Mouse (Mus musculus): ENCODE data around the gene Lrba.
A peak's percentile ranks its signal among the peaks of the same experiment; 100 is the strongest.

Lrba gene

GRCm38 (mm10) chr3:86796716-86797115, 572.2 kb downstream of the Lrba start:
- peak; percentile 46 for DNase-seq (ENCODE audit: low read depth, low spot score)

GRCm38 (mm10) chr3:86797871-86798460, 573.5 kb downstream of the Lrba start:
- DNase-seq (ENCODE audit: low read depth, low spot score) = no peak

- no peak for DNase-seq (ENCODE audit: low read depth, low spot score)
Measured at GRCm38 (mm10) chr3:86799041-86799440, 574.6 kb downstream of the Lrba start.

- no peak for DNase-seq (ENCODE audit: low read depth, low spot score)
Measured at GRCm38 (mm10) chr3:86800841-86801240, 576.4 kb downstream of the Lrba start.

- no peak for DNase-seq (ENCODE audit: low read depth, low spot score)
Measured at GRCm38 (mm10) chr3:86802825-86803224, 578.3 kb downstream of the Lrba start.

- DNase-seq (ENCODE audit: low read depth, low spot score) = no peak
Measured at GRCm38 (mm10) chr3:86804265-86804664, 579.8 kb downstream of the Lrba start.

- no peak for DNase-seq (ENCODE audit: low read depth, low spot score)
Measured at GRCm38 (mm10) chr3:86806834-86807233, 582.4 kb downstream of the Lrba start.

- DNase-seq (ENCODE audit: low read depth, low spot score) = peak; percentile 42
Measured at GRCm38 (mm10) chr3:86807750-86808467, 583.4 kb downstream of the Lrba start.

- DNase-seq (ENCODE audit: low read depth, low spot score) = no peak
Measured at GRCm38 (mm10) chr3:86809199-86809598, 584.7 kb downstream of the Lrba start.

GRCm38 (mm10) chr3:86809646-86810045, 585.2 kb downstream of the Lrba start:
- no peak for DNase-seq (ENCODE audit: low read depth, low spot score)

GRCm38 (mm10) chr3:86810908-86811307, 586.4 kb downstream of the Lrba start:
- no peak for DNase-seq (ENCODE audit: low read depth, low spot score)

- DNase-seq (ENCODE audit: low read depth, low spot score) = peak; percentile 84
Measured at GRCm38 (mm10) chr3:86812689-86813088, 588.2 kb downstream of the Lrba start.

GRCm38 (mm10) chr3:86818001-86818585, 593.6 kb downstream of the Lrba start:
- no peak for DNase-seq (ENCODE audit: low read depth, low spot score)

GRCm38 (mm10) chr3:86819372-86819771, 594.9 kb downstream of the Lrba start:
- no peak for DNase-seq (ENCODE audit: low read depth, low spot score)

- DNase-seq (ENCODE audit: low read depth, low spot score) = peak; percentile 62
Measured at GRCm38 (mm10) chr3:86820344-86820743, 595.9 kb downstream of the Lrba start.

- DNase-seq (ENCODE audit: low read depth, low spot score) = no peak
Measured at GRCm38 (mm10) chr3:86821383-86821782, 596.9 kb downstream of the Lrba start.

GRCm38 (mm10) chr3:86827506-86827905, 603.0 kb downstream of the Lrba start:
- no peak for DNase-seq (ENCODE audit: low read depth, low spot score)

GRCm38 (mm10) chr3:86832115-86832514, 607.6 kb downstream of the Lrba start:
- no peak for DNase-seq (ENCODE audit: low read depth, low spot score)
